Mouse (Mus musculus): ENCODE results near the gene B3galt1. TPM values are rescaled to one million over a fixed set of nuclear protein-coding genes. Genes with fewer than 3 reads are reported as not detected.

B3galt1 gene
- total and polyA plus RNA-seq, 3 experiments = 0.72 to 1.9 (median 1.5) TPM

DNA sequence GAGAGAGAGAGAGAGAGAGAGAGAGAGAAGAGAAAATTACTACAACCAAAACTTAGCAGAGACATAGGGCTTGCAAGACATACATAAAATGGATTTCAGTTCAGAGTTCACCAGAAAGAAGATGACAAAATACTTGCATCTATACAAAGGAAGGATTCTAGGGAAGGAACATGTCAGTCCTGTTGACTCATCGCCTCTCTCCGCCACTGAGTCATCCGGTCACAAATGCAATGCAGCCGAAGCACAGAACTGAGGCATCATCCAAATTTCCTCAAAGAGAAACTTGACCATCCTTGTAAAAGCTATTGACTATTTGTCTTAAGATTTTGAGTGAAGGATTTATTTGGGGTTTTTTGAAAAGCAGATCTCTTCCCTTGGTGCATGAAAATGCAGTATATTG, 410.8 kb downstream of the B3galt1 start:
- no peaks in the 10 kb centered on the region for H3K79me2 ChIP-seq (replicated peaks; ENCODE audit: control insufficient read depth, insufficient read depth, low read length)
- H3K9ac ChIP-seq (ENCODE audit: low read depth, low read length) = no peak overlapping the region
- DNase-seq = no peak
- H3K27ac ChIP-seq = no peak overlapping the region
- no peaks in the 10 kb centered on the region for H3K4me1 ChIP-seq (ENCODE audit: control insufficient read depth, insufficient read depth, low read length)
- H3K27me3 ChIP-seq (ENCODE audit: control insufficient read depth, insufficient read depth, low read length) = no peaks in the 10 kb centered on the region
- 82% methylated on average over 4 of the region's 4 CpGs for WGBS
- no peaks in the 10 kb centered on the region for H3K36me3 ChIP-seq (ENCODE audit: control insufficient read depth, insufficient read depth, low read length)
- intact Hi-C loops (cut with DNase I) = no loop called here
- TF ChIP-seq POLR2A (IDR thresholded peaks at IDR 0.05; ENCODE audit: insufficient read depth, low read depth, low read length) (no peak), EP300 (IDR thresholded peaks at IDR 0.05; ENCODE audit: insufficient read depth, low read depth, low read length) (no peak), CTCF (IDR thresholded peaks at IDR 0.05) (no peak)
- no peak overlapping the region for H3K4me3 ChIP-seq

GRCm38 (mm10) chr2:67977620-67978262, 412.1 kb downstream of the B3galt1 start:
- intact Hi-C loops (cut with DNase I) = no loop called here
- Histone ChIP-seq H3K79me2 (replicated peaks; ENCODE audit: control insufficient read depth, insufficient read depth, low read length) (no peaks in the 10 kb centered on the region), H3K4me1 (ENCODE audit: control insufficient read depth, insufficient read depth, low read length) (no peaks in the 10 kb centered on the region), H3K36me3 (ENCODE audit: control insufficient read depth, insufficient read depth, low read length) (no peaks in the 10 kb centered on the region), H3K27me3 (ENCODE audit: control insufficient read depth, insufficient read depth, low read length) (no peaks in the 10 kb centered on the region), H3K27ac (no peak overlapping the region), H3K9ac (ENCODE audit: low read depth, low read length) (no peak overlapping the region), H3K4me3 (no peak overlapping the region)
- DNase-seq = no peak
- TF ChIP-seq POLR2A (IDR thresholded peaks at IDR 0.05; ENCODE audit: insufficient read depth, low read depth, low read length) = no peak
- TF ChIP-seq CTCF (IDR thresholded peaks at IDR 0.05) = no peak
- no peak for TF ChIP-seq EP300 (IDR thresholded peaks at IDR 0.05; ENCODE audit: insufficient read depth, low read depth, low read length)
- WGBS = 72% methylated on average over 6 of the region's 6 CpGs

DNA sequence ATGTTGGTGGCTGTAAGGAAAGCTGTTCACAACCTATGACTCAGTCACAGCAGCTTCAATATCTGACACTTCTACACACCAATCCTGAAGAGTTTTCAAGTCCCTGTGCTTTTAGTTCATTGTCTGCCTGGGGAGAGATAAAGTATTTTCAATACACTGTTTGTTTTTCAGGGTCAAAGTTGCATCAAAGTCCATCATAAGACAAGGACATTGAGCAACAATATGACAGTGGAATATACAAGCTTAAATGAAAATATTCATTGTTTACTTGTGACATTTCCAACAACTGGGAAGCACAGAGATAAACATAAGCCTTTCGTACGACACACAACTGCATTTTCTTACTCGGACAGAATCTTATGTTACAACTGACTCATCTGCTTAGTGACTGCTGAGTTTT, 417.9 kb downstream of the B3galt1 start:
- Histone ChIP-seq H3K4me3 (no peak overlapping the region), H3K79me2 (replicated peaks; ENCODE audit: control insufficient read depth, insufficient read depth, low read length) (no peaks in the 10 kb centered on the region), H3K9ac (ENCODE audit: low read depth, low read length) (no peak overlapping the region), H3K36me3 (ENCODE audit: control insufficient read depth, insufficient read depth, low read length) (no peaks in the 10 kb centered on the region), H3K27me3 (ENCODE audit: control insufficient read depth, insufficient read depth, low read length) (no peaks in the 10 kb centered on the region), H3K27ac (no peak overlapping the region), H3K4me1 (ENCODE audit: control insufficient read depth, insufficient read depth, low read length) (no peaks in the 10 kb centered on the region; the same call in 1 of the 2 replicates)
- DNase-seq = no peak
- 84% methylated on average over 3 of the region's 3 CpGs for WGBS
- intact Hi-C loops (cut with DNase I) = no loop called here
- TF ChIP-seq POLR2A (IDR thresholded peaks at IDR 0.05; ENCODE audit: insufficient read depth, low read depth, low read length) (no peak), EP300 (IDR thresholded peaks at IDR 0.05; ENCODE audit: insufficient read depth, low read depth, low read length) (no peak), CTCF (IDR thresholded peaks at IDR 0.05) (no peak)

GRCm38 (mm10) chr2:67985133-67985532, 419.5 kb downstream of the B3galt1 start:
- no peak overlapping the region for H3K4me3 ChIP-seq
- TF ChIP-seq POLR2A (IDR thresholded peaks at IDR 0.05; ENCODE audit: insufficient read depth, low read depth, low read length) = no peak
- TF ChIP-seq EP300 (IDR thresholded peaks at IDR 0.05; ENCODE audit: insufficient read depth, low read depth, low read length) = no peak
- TF ChIP-seq CTCF (IDR thresholded peaks at IDR 0.05) = no peak
- no peaks in the 10 kb centered on the region for H3K36me3 ChIP-seq (ENCODE audit: control insufficient read depth, insufficient read depth, low read length)
- H3K9ac ChIP-seq (ENCODE audit: low read depth, low read length) = no peak overlapping the region
- WGBS = 61% methylated on average over 3 of the region's 3 CpGs
- no peaks in the 10 kb centered on the region for H3K79me2 ChIP-seq (replicated peaks; ENCODE audit: control insufficient read depth, insufficient read depth, low read length)
- H3K27ac ChIP-seq = no peak overlapping the region
- DNase-seq = no peak
- no peaks in the 10 kb centered on the region for H3K27me3 ChIP-seq (ENCODE audit: control insufficient read depth, insufficient read depth, low read length)
- H3K4me1 ChIP-seq (ENCODE audit: control insufficient read depth, insufficient read depth, low read length) = no peaks in the 10 kb centered on the region; the same call in 1 of the 2 replicates
- intact Hi-C loops (cut with DNase I) = no loop called here

DNA sequence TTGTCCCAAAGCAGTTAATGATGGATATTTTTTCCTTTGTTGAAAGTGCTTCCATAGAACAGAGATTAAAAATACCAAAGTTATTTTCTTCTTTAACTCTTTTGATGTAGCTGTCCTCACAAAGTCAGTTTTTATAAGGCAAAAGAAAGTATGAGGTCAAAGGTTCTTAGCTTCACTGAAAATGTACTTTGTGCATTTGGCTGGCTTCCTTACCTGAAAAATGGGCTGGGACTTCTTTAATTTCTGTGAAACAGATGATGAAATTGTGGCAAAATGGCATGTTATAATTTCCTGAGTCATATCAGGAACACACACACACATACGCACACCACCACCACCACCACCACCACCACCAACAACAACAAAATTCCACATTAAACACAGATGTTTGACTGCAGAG, 427.8 kb downstream of the B3galt1 start:
- intact Hi-C loops (cut with DNase I) = no loop called here
- no peaks in the 10 kb centered on the region for H3K79me2 ChIP-seq (replicated peaks; ENCODE audit: control insufficient read depth, insufficient read depth, low read length)
- H3K9ac ChIP-seq (ENCODE audit: low read depth, low read length) = no peak overlapping the region
- H3K4me1 ChIP-seq (ENCODE audit: control insufficient read depth, insufficient read depth, low read length) = no peaks in the 10 kb centered on the region
- TF ChIP-seq EP300 (IDR thresholded peaks at IDR 0.05; ENCODE audit: insufficient read depth, low read depth, low read length) (no peak), POLR2A (IDR thresholded peaks at IDR 0.05; ENCODE audit: insufficient read depth, low read depth, low read length) (no peak), CTCF (IDR thresholded peaks at IDR 0.05) (no peak)
- H3K27ac ChIP-seq = no peak overlapping the region
- no peaks in the 10 kb centered on the region for H3K27me3 ChIP-seq (ENCODE audit: control insufficient read depth, insufficient read depth, low read length)
- WGBS = 93% methylated on average over 1 of the region's 1 CpGs
- H3K4me3 ChIP-seq = no peak overlapping the region
- H3K36me3 ChIP-seq (ENCODE audit: control insufficient read depth, insufficient read depth, low read length) = no peaks in the 10 kb centered on the region
- no peak for DNase-seq

DNA sequence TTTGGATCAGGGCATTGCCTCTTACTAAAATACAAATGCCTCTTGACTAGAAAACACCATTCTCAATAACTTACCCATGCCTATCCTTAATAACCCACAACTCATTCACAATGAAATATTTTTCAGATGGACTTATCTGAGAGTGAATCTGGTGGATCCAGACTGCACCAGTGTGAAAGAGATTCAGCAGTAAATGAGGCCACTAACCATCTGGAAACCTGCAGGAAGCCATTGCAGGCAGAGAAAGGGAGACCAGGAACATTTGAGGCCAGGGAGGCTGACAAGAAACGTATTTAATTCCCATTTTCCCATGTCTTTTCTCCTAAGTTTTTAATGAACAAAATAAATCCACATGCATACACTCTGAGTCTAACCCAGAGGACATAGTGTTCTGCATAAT, 437.4 kb downstream of the B3galt1 start:
- no peaks in the 10 kb centered on the region for H3K36me3 ChIP-seq (ENCODE audit: control insufficient read depth, insufficient read depth, low read length)
- 78% methylated on average over 1 of the region's 1 CpGs for WGBS
- no peaks in the 10 kb centered on the region for H3K79me2 ChIP-seq (replicated peaks; ENCODE audit: control insufficient read depth, insufficient read depth, low read length)
- intact Hi-C loops (cut with DNase I) = no loop called here
- H3K4me3 ChIP-seq = no peak overlapping the region
- H3K4me1 ChIP-seq (ENCODE audit: control insufficient read depth, insufficient read depth, low read length) = no peaks in the 10 kb centered on the region
- TF ChIP-seq POLR2A (IDR thresholded peaks at IDR 0.05; ENCODE audit: insufficient read depth, low read depth, low read length) (no peak), CTCF (IDR thresholded peaks at IDR 0.05) (no peak), EP300 (IDR thresholded peaks at IDR 0.05; ENCODE audit: insufficient read depth, low read depth, low read length) (no peak)
- no peak overlapping the region for H3K9ac ChIP-seq (ENCODE audit: low read depth, low read length)
- no peaks in the 10 kb centered on the region for H3K27me3 ChIP-seq (ENCODE audit: control insufficient read depth, insufficient read depth, low read length)
- H3K27ac ChIP-seq = no peak overlapping the region
- DNase-seq = no peak

All from heart, adult 2 months (tissue).